Comparison of ENCODE assay signal across 8 mouse cellular contexts in genomic region chr3:137863330-137864123, GRCm38 (mm10). TPM values are rescaled to one million over a fixed set of nuclear protein-coding genes. Genes with fewer than 3 reads are reported as not detected.
DNase-seq lines count a peak whose midpoint lies in the region; ATAC-seq and TF ChIP-seq lines count a peak whose summit lies in the region.

No protein-coding gene starts in this region.

- no peak for TF ChIP-seq CTCF in small intestine, adult 2 months (IDR thresholded peaks at IDR 0.05; ENCODE audit: extremely low read depth, insufficient read length, insufficient replicate concordance, low read depth, low read length)

- peak overlapping the region; percentile 88 for H3K27ac ChIP-seq in embryonic facial prominence, embryonic 14.5 days (replicated peaks; ENCODE audit: low read depth, low read length)
- peak overlapping the region; percentile 99 for H3K27ac ChIP-seq in limb, embryonic 10.5 days
- H3K27ac ChIP-seq in small intestine, adult 2 months (ENCODE audit: insufficient read depth, low read depth, low read length): peak overlapping the region; percentile 82

- no peak for ATAC-seq in erythroblast, adult 5-6 weeks (replicated peaks; ENCODE audit: low FRiP score, poor library complexity, severe bottlenecking)
- ATAC-seq in embryonic facial prominence, embryonic 14.5 days (ENCODE audit: low read depth): peak; percentile 4; the same call in 1 of the 2 replicates

- no peaks in the 10 kb centered on the region for H3K9me3 ChIP-seq in erythroblast, embryonic 14.5 days (ENCODE audit: control insufficient read depth, low read length)
- H3K9me3 ChIP-seq in embryonic facial prominence, embryonic 14.5 days (ENCODE audit: control insufficient read depth, low read length): no peaks in the 10 kb centered on the region
- H3K9me3 ChIP-seq in limb, embryonic 10.5 days (replicated peaks): no peaks in the 10 kb centered on the region

- TF ChIP-seq POLR2A in small intestine, adult 2 months (IDR thresholded peaks at IDR 0.05; ENCODE audit: low read depth, low read length): no peak

- peak overlapping the region; percentile 97 for H3K9ac ChIP-seq in embryonic facial prominence, embryonic 14.5 days (ENCODE audit: low read depth, low read length)

- no peaks in the 10 kb centered on the region for H3K27me3 ChIP-seq in erythroblast, embryonic 14.5 days (ENCODE audit: control insufficient read depth)
- no peaks in the 10 kb centered on the region for H3K27me3 ChIP-seq in embryonic facial prominence, embryonic 14.5 days (replicated peaks; ENCODE audit: control insufficient read depth, insufficient read depth, low read length)
- no peaks in the 10 kb centered on the region for H3K27me3 ChIP-seq in limb, embryonic 10.5 days (ENCODE audit: low read depth, poor library complexity, severe bottlenecking)
- no peaks in the 10 kb centered on the region for H3K27me3 ChIP-seq in small intestine, adult 2 months (ENCODE audit: control insufficient read depth, insufficient read depth, low read length)

- H3K4me2 ChIP-seq in embryonic facial prominence, embryonic 14.5 days (ENCODE audit: low read depth, low read length): peak overlapping the region; percentile 53

- DNase-seq in 3T3-L1 (ENCODE audit: low read depth, low spot score): peak; percentile 69
- DNase-seq in embryonic facial prominence, embryonic 14.5 days (ENCODE audit: low spot score): peak; percentile 62
- DNase-seq in limb, embryonic 10.5 days (ENCODE audit: low spot score): peak; percentile 23
- DNase-seq in left cerebral cortex, adult 11 months (ENCODE audit: low spot score): no peak
- DNase-seq in kidney, adult 9 months: no peak

- 36% methylated on average over 18 of the region's 22 CpGs for WGBS in embryonic facial prominence, embryonic 14.5 days
- 39% methylated on average over 22 of the region's 22 CpGs for WGBS in limb, embryonic 10.5 days
- 34% methylated on average over 22 of the region's 22 CpGs for WGBS in small intestine, adult 2 months

- H3K4me1 ChIP-seq in erythroblast, embryonic 14.5 days (ENCODE audit: control insufficient read depth): peaks cover 37% of the 10 kb centered on the region
- H3K4me1 ChIP-seq in embryonic facial prominence, embryonic 14.5 days (ENCODE audit: control insufficient read depth, insufficient read depth, low read length): peaks cover 7% of the 10 kb centered on the region; the same call in 1 of the 2 replicates
- peaks cover 28% of the 10 kb centered on the region for H3K4me1 ChIP-seq in limb, embryonic 10.5 days
- H3K4me1 ChIP-seq in small intestine, adult 2 months (ENCODE audit: control insufficient read depth, insufficient read depth, insufficient read length, low read length): no peaks in the 10 kb centered on the region; the same call in 1 of the 2 replicates

- peak overlapping the region; percentile 98 for H3K4me3 ChIP-seq in erythroblast, embryonic 14.5 days (replicated peaks)
- peak overlapping the region; percentile 84 for H3K4me3 ChIP-seq in embryonic facial prominence, embryonic 14.5 days (ENCODE audit: low read depth, low read length)
- peak overlapping the region; percentile 87 for H3K4me3 ChIP-seq in limb, embryonic 10.5 days
- H3K4me3 ChIP-seq in small intestine, adult 2 months (ENCODE audit: low read depth, low read length): peak overlapping the region; percentile 71

- peaks cover 21% of the 10 kb centered on the region for H3K36me3 ChIP-seq in erythroblast, embryonic 14.5 days (ENCODE audit: control insufficient read depth)
- peaks cover 10% of the 10 kb centered on the region for H3K36me3 ChIP-seq in embryonic facial prominence, embryonic 14.5 days (ENCODE audit: control insufficient read depth, insufficient read depth, low read length)
- peaks cover 16% of the 10 kb centered on the region for H3K36me3 ChIP-seq in limb, embryonic 10.5 days
- peaks cover 2% of the 10 kb centered on the region; the same call in 1 of the 2 replicates for H3K36me3 ChIP-seq in small intestine, adult 2 months (ENCODE audit: control insufficient read depth, insufficient read depth, low read length)

RNA-seq across cellular contexts. Expression of gene H2afz, which starts 0.8 kb away (rescaled TPM):
- 289 and 384 TPM in 2 replicates for polyA plus RNA-seq in erythroblast, embryonic 14.5 days (2012)
- 505 TPM in 2 replicates for total RNA-seq in erythroblast, adult 5-6 weeks (2015; ENCODE audit: low replicate concordance)
- 376 and 479 TPM in 2 replicates for total RNA-seq in erythroblast, adult 5-6 weeks (2017; ENCODE audit: low replicate concordance)
- polyA plus RNA-seq in embryonic facial prominence, embryonic 14.5 days (2014; fragmentation: Nextera tagmentation; extraction: Ambion mirVana): 1,328 and 1,383 TPM in 2 replicates
- polyA plus RNA-seq in limb, embryonic 10.5 days (2016; fragmentation: Nextera tagmentation; extraction: Ambion mirVana): 3,221 and 3,431 TPM in 2 replicates
- polyA plus RNA-seq in small intestine, adult 2 months (2012; rRNA removed): 329 and 401 TPM in 2 replicates

RNA-seq across cellular contexts. Expression of gene Dnajb14, which starts 3.9 kb away (rescaled TPM):
- polyA plus RNA-seq in erythroblast, embryonic 14.5 days (2012): 0.11 and 0.14 TPM in 2 replicates
- total RNA-seq in erythroblast, adult 5-6 weeks (2015; ENCODE audit: low replicate concordance): 3.7 and 7.5 TPM in 2 replicates
- total RNA-seq in erythroblast, adult 5-6 weeks (2017; ENCODE audit: low replicate concordance): 3.5 and 3.7 TPM in 2 replicates
- 12.0 and 13.5 TPM in 2 replicates for polyA plus RNA-seq in embryonic facial prominence, embryonic 14.5 days (2014; fragmentation: Nextera tagmentation; extraction: Ambion mirVana)
- 6.8 TPM in 2 replicates for polyA plus RNA-seq in limb, embryonic 10.5 days (2016; fragmentation: Nextera tagmentation; extraction: Ambion mirVana)
- 1.1 and 2.0 TPM in 2 replicates for polyA plus RNA-seq in small intestine, adult 2 months (2012; rRNA removed)

RNA-seq across cellular contexts. Expression of gene Lamtor3, which starts 54.8 kb away (rescaled TPM):
- 1.8 and 2.7 TPM in 2 replicates for polyA plus RNA-seq in erythroblast, embryonic 14.5 days (2012)
- total RNA-seq in erythroblast, adult 5-6 weeks (2015; ENCODE audit: low replicate concordance): 31.6 and 47.8 TPM in 2 replicates
- total RNA-seq in erythroblast, adult 5-6 weeks (2017; ENCODE audit: low replicate concordance): 45.0 and 49.3 TPM in 2 replicates
- 108 and 112 TPM in 2 replicates for polyA plus RNA-seq in embryonic facial prominence, embryonic 14.5 days (2014; fragmentation: Nextera tagmentation; extraction: Ambion mirVana)
- polyA plus RNA-seq in limb, embryonic 10.5 days (2016; fragmentation: Nextera tagmentation; extraction: Ambion mirVana): 84.0 and 87.3 TPM in 2 replicates
- 7.3 and 9.4 TPM in 2 replicates for polyA plus RNA-seq in small intestine, adult 2 months (2012; rRNA removed)

Comparison
In these comparisons a context has a peak if more than half of its experiments do, and no peak if none do; other contexts are left out.
1. DNase-seq: peak in 3T3-L1 (single experiment), embryonic facial prominence, embryonic 14.5 days (single experiment) and limb, embryonic 10.5 days (single experiment); none in left cerebral cortex, adult 11 months (single experiment) and kidney, adult 9 months (single experiment).
2. Peak in every context shown above with its lines, with median percentiles within 50 percentile points of each other: H3K4me3 ChIP-seq and H3K27ac ChIP-seq.